Mouse (Mus musculus) myocyte (in vitro differentiated cells): ENCODE results near the gene Bicc1. TPM values are rescaled to one million over a fixed set of nuclear protein-coding genes. Genes with fewer than 3 reads are reported as not detected.

Experiments used
- H3K27me3 ChIP-seq: one replicate; pipeline ENCODE4 v1.6.1; 2011; ENCODE audit not compliant: control insufficient read depth, insufficient read depth, insufficient read length
- H3K36me3 ChIP-seq: one replicate; pipeline ENCODE4 v1.6.1; 2011; ENCODE audit not compliant: control insufficient read depth, insufficient read depth
- H3K4me2 ChIP-seq: one replicate; pipeline ENCODE4 v1.6.1; 2011; ENCODE audit warnings: low read depth, control low read depth
- H3K4me3 ChIP-seq: one replicate; pipeline ENCODE4 v1.5.1; 2011; ENCODE audit warnings: mild to moderate bottlenecking, control low read depth, moderate library complexity
- H3K79me2 ChIP-seq: one replicate; pipeline ENCODE4 v1.6.1; 2011; ENCODE audit not compliant: control insufficient read depth, insufficient read depth
- H3ac ChIP-seq: one replicate; pipeline ENCODE4 v1.6.1; 2011; ENCODE audit not compliant: control insufficient read depth, insufficient read length
- CEBPB ChIP-seq: IDR thresholded peaks from 2 replicates; pipeline ENCODE4 v1.6.1; 2011; ENCODE audit warnings: mild to moderate bottlenecking, moderate library complexity; ENCODE audit not compliant: poor library complexity, insufficient read depth, severe bottlenecking
- E2F4 ChIP-seq: IDR thresholded peaks from one replicate; pipeline ENCODE4 v1.6.1; 2011; ENCODE audit warnings: mild to moderate bottlenecking, control low read depth, moderate library complexity; ENCODE audit not compliant: insufficient read depth
- MAX ChIP-seq: IDR thresholded peaks from one replicate; pipeline ENCODE4 v1.6.1; 2011; ENCODE audit warnings: low read depth, mild to moderate bottlenecking, control low read depth
- MYOD1 ChIP-seq, 3 experiments: IDR thresholded peaks; one replicate each; pipeline ENCODE4 v1.6.1; 2011; ENCODE audit warnings: control low read depth in 2 of 3, low read depth in 2 of 3, mild to moderate bottlenecking in 2 of 3, moderate library complexity in 1 of 3; ENCODE audit not compliant: insufficient read length in 2 of 3, control insufficient read depth in 1 of 3
- MYOG ChIP-seq, 3 experiments: IDR thresholded peaks; one replicate each; pipeline ENCODE4 v1.6.1; 2011; ENCODE audit warnings: control low read depth in 2 of 3, low read depth in 2 of 3, mild to moderate bottlenecking in 2 of 3; ENCODE audit not compliant: insufficient read length in 2 of 3, control insufficient read depth in 1 of 3, insufficient read depth in 1 of 3
- POLR2A ChIP-seq: IDR thresholded peaks from one replicate; pipeline ENCODE4 v1.6.1; 2011; ENCODE audit warnings: low read depth, mild to moderate bottlenecking, control low read depth, moderate library complexity; ENCODE audit not compliant: insufficient read length
- POLR2AphosphoS2 ChIP-seq: IDR thresholded peaks from one replicate; pipeline ENCODE4 v1.6.1; 2011; ENCODE audit warnings: low read depth, control low read depth; ENCODE audit not compliant: insufficient read length
- REST ChIP-seq: IDR thresholded peaks from one replicate; pipeline ENCODE4 v1.6.1; 2011; ENCODE audit warnings: mild to moderate bottlenecking, control low read depth, moderate library complexity; ENCODE audit not compliant: insufficient read depth, insufficient read length
- SRF ChIP-seq: IDR thresholded peaks from one replicate; pipeline ENCODE4 v1.6.1; 2011; ENCODE audit warnings: low read depth; ENCODE audit not compliant: control insufficient read depth, insufficient read length
- TCF12 ChIP-seq: IDR thresholded peaks from one replicate; pipeline ENCODE4 v1.6.1; 2011; ENCODE audit warnings: mild to moderate bottlenecking, control low read depth; ENCODE audit not compliant: poor library complexity, insufficient read depth, severe bottlenecking
- TCF3 ChIP-seq: IDR thresholded peaks from one replicate; pipeline ENCODE4 v1.6.1; 2011; ENCODE audit warnings: low read depth, control low read depth; ENCODE audit not compliant: insufficient read length
- USF1 ChIP-seq: IDR thresholded peaks from one replicate; pipeline ENCODE4 v1.6.1; 2011; ENCODE audit warnings: low read depth, mild to moderate bottlenecking, control low read depth, moderate library complexity
- polyA plus RNA-seq: library from polyadenylated mRNA; unstranded; fragments of >200 nt; fragmentation: generic; extraction: Trizol; gene quantifications from one replicate; pipeline ENCODE4 v1.2.1, GENCODE M21; 2012; ENCODE audit warnings: missing spikeins

The Bicc1 gene
- polyA plus RNA-seq, 1 experiment = 4.6 TPM

DNA sequence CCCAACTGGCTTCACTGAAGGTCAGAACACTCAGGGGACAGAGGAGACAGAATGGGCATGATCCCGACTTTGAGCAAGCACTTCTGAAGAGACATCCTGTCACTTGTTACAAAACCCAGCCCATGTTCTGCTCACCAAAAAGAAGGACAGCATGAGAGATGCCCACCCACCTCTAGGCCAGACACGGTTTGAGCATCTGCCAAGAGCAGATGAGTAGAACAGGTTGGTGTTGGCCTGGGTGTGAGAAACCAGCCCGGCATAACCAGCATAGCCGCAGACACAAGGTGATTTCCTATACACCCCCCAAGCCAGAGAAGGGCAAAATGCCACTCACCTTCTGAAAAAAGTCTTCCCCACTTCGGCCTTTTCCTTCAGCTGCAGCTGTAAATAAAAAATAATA, 80.6 kb downstream of the Bicc1 start:
- TF ChIP-seq MAX (no peak), REST (no peak), TCF12 (no peak), POLR2A (no peak), POLR2AphosphoS2 (no peak)
- H3ac ChIP-seq = no peak overlapping the region
- H3K4me3 ChIP-seq = no peak overlapping the region
- H3K36me3 ChIP-seq = no peaks in the 10 kb centered on the region
- no peak overlapping the region for H3K4me2 ChIP-seq
- H3K27me3 ChIP-seq = no peaks in the 10 kb centered on the region
- H3K79me2 ChIP-seq = no peaks in the 10 kb centered on the region

DNA sequence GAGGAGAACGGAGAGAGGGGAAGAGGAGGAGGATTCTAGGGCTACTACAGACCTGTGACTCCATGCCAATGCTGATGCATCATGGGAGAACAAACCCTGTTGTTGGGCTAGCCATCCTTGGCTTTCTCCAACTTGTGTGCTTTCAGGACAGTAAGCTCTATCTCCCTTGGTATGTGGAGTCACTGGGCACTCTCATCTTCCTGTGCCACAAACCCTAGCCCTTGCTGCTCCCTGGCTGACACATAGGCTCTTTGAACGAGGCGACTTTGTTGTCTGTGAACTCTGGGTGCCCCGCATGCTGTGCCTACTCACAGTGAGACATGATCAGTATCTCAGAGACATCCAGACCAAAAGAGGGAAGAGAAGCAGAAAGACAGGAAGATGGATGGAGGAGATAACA, 94.5 kb downstream of the Bicc1 start:
- H3K36me3 ChIP-seq = no peaks in the 10 kb centered on the region
- H3K27me3 ChIP-seq = no peaks in the 10 kb centered on the region

DNA sequence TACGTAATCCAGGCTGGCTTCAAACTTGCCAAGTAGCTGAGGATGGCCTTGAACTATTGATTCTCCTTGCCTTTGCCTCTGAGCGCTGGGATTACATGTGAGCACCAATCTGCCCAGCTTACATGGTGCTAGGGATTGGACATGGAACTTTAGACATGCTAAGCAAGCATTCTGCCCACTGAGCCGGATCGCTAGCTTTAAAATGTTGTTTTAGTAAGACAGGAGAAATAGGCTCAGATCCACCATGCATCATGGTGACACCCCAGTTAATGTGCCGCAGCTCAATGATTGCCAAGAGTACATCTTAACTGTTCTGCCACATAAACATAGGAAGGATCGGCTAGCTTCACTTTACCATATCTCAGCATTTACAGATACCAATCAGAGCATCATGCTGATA, 94.9 kb downstream of the Bicc1 start:
- Histone ChIP-seq H3K36me3 (no peaks in the 10 kb centered on the region), H3ac (no peak overlapping the region), H3K4me2 (no peak overlapping the region), H3K79me2 (no peaks in the 10 kb centered on the region), H3K27me3 (no peaks in the 10 kb centered on the region), H3K4me3 (no peak overlapping the region)
- TF ChIP-seq MYOG (IDR thresholded peaks at IDR 0.05; ENCODE audit: control insufficient read depth in 1 of 3, insufficient read depth in 1 of 3, insufficient read length in 2 of 3, low read depth in 2 of 3) = no peak
- TF ChIP-seq MAX = no peak
- no peak for TF ChIP-seq TCF3
- no peak for TF ChIP-seq MYOD1 (IDR thresholded peaks at IDR 0.05; ENCODE audit: control insufficient read depth in 1 of 3, insufficient read length in 2 of 3, low read depth in 2 of 3)
- no peak for TF ChIP-seq REST

More for the DNA sequence above, 94.5 kb downstream of the Bicc1 start:
- H3ac ChIP-seq = no peak overlapping the region
- H3K4me2 ChIP-seq = no peak overlapping the region
- no peak overlapping the region for H3K4me3 ChIP-seq
- TF ChIP-seq SRF (no peak), MYOG (IDR thresholded peaks at IDR 0.05; ENCODE audit: control insufficient read depth in 1 of 3, insufficient read depth in 1 of 3, insufficient read length in 2 of 3, low read depth in 2 of 3) (no peak), REST (no peak), E2F4 (no peak), USF1 (no peak), POLR2A (no peak), MYOD1 (IDR thresholded peaks at IDR 0.05; ENCODE audit: control insufficient read depth in 1 of 3, insufficient read length in 2 of 3, low read depth in 2 of 3) (no peak), MAX (no peak), POLR2AphosphoS2 (no peak), CEBPB (no peak), TCF12 (no peak), TCF3 (no peak)
- H3K79me2 ChIP-seq = no peaks in the 10 kb centered on the region

DNA sequence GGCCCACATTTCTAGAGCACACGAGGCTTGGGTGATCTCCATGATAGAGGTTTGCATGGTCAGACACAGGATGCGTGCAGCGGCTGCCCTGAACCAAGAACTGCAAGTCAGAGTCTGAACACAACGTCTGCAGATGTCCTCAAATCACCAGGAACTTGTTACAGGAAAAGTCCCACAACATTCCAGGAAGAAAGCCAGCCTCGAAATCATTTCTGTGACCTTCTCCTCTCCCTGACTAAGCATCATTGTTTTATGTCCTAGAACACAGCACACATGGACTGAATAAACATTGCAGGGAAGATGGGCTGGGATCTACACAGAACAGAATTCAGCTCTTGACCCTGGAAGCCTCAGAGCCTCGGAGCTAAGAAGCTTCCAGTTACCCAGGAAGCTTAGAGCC, 97.3 kb downstream of the Bicc1 start:
- Histone ChIP-seq H3K4me2 (no peak overlapping the region), H3K79me2 (no peaks in the 10 kb centered on the region), H3ac (no peak overlapping the region), H3K4me3 (no peak overlapping the region), H3K27me3 (no peaks in the 10 kb centered on the region), H3K36me3 (no peaks in the 10 kb centered on the region)
- TF ChIP-seq MYOD1 (IDR thresholded peaks at IDR 0.05; ENCODE audit: control insufficient read depth in 1 of 3, insufficient read length in 2 of 3, low read depth in 2 of 3) (no peak), TCF12 (no peak), SRF (no peak), TCF3 (no peak), REST (no peak), MYOG (IDR thresholded peaks at IDR 0.05; ENCODE audit: control insufficient read depth in 1 of 3, insufficient read depth in 1 of 3, insufficient read length in 2 of 3, low read depth in 2 of 3) (no peak), POLR2A (no peak), POLR2AphosphoS2 (no peak), E2F4 (no peak), MAX (no peak), USF1 (no peak), CEBPB (no peak)

DNA sequence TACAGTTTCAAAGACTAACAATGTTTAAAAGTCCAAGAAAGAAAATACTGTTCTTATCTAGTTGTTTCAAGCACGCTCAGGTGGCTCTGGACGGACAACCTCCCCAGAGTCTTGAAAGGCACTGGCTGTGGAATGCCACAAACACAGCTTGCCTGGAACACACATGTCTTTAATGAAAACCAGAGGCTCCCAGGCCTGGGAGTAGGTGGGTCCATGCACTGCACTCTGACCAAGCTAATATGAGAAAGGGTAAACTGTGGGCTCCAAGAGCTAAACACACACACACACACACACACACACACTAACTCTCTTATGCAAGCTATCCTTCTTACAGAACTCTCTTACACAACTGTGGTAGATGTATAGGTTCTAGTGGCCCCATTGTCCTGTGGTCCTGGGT, 99.2 kb downstream of the Bicc1 start:
- Histone ChIP-seq H3K4me2 (no peak overlapping the region), H3ac (no peak overlapping the region), H3K36me3 (no peaks in the 10 kb centered on the region), H3K4me3 (no peak overlapping the region), H3K27me3 (no peaks in the 10 kb centered on the region), H3K79me2 (no peaks in the 10 kb centered on the region)
- TF ChIP-seq MYOG (IDR thresholded peaks at IDR 0.05; ENCODE audit: control insufficient read depth in 1 of 3, insufficient read depth in 1 of 3, insufficient read length in 2 of 3, low read depth in 2 of 3) = no peak
- TF ChIP-seq REST = no peak

DNA sequence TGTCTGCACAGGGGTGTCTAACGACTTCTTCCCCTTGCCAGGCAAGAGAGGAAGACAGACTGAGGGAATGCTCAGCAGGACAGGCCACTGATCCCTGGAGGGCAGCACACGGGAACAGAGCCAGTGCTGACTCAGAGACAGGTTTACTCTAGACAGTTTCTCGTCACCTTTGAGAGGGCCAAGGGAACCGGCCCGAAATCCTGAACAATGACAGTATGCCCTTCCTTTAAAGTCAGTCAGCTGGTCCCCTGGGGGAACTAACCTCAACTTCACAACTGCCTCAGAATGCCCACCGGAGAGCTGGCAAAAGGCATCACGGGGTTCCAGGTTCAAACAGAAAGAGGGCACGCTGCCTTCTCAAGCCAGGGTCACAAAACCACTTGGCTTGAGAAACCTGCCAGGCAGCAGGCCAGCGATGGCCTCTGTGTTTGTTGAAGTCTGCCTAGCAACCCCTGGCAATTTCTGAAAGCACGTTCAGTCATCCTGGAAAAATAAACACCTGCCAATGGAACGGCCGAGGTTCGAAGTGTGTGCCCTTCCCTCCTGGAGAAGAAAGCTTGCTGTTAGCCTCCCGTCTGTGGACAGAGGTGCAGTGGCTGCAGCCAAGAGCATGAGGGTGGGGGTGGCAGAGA, 100.8 kb downstream of the Bicc1 start:
- Histone ChIP-seq H3K36me3 (no peaks in the 10 kb centered on the region), H3K4me3 (no peak overlapping the region), H3K27me3 (no peaks in the 10 kb centered on the region), H3ac (no peak overlapping the region), H3K79me2 (no peaks in the 10 kb centered on the region), H3K4me2 (peak overlapping the region; percentile 21)
- no peak for TF ChIP-seq CEBPB
- TF ChIP-seq SRF = no peak
- no peak for TF ChIP-seq REST
- no peak for TF ChIP-seq MAX
- TF ChIP-seq E2F4 = no peak
- no peak for TF ChIP-seq MYOD1 (IDR thresholded peaks at IDR 0.05; ENCODE audit: control insufficient read depth in 1 of 3, insufficient read length in 2 of 3, low read depth in 2 of 3)
- TF ChIP-seq TCF3 = no peak
- TF ChIP-seq POLR2AphosphoS2 = no peak
- TF ChIP-seq POLR2A = no peak
